Mouse (Mus musculus): ENCODE measurements around the gene Kpna1. TPM values are rescaled to one million over a fixed set of nuclear protein-coding genes. Genes with fewer than 3 reads are reported as not detected.

Gene Kpna1
- total and polyA plus RNA-seq, 3 experiments: 24.5 to 34.9 TPM; not detected in 1

- H3K27ac ChIP-seq (ENCODE audit: control insufficient read depth, low read depth, low read length): no peak overlapping the region
- no peak for DNase-seq (ENCODE audit: low read depth, low spot score)
- H3K27me3 ChIP-seq (ENCODE audit: control insufficient read depth in 1 of 2, insufficient read depth in 2 of 2, low read length in 2 of 2): no peaks in the 10 kb centered on the region
- no peak overlapping the region for H3K9ac ChIP-seq (ENCODE audit: control insufficient read depth, low read depth, low read length, poor library complexity, severe bottlenecking)
- H3K4me1 ChIP-seq (ENCODE audit: control insufficient read depth in 1 of 2, insufficient read depth in 2 of 2, low read length in 2 of 2): 0 out of 4 replicates have a peak, but pooled peaks cover 2% of the 10 kb centered on the region in 2 experiments
- H3K36me3 ChIP-seq (ENCODE audit: control insufficient read depth in 1 of 2, insufficient read depth in 2 of 2, low read length in 2 of 2): peaks cover 5 to 6% of the 10 kb centered on the region in 2 experiments
- no peak overlapping the region for H3K4me3 ChIP-seq (ENCODE audit: control insufficient read depth in 1 of 2, insufficient read depth in 1 of 2, low read depth in 2 of 2, low read length in 2 of 2)
- no peaks in the 10 kb centered on the region for H3K9me3 ChIP-seq (replicated peaks; ENCODE audit: insufficient read depth, low read length)
- H3K79me2 ChIP-seq (ENCODE audit: control insufficient read depth, insufficient read depth, low read length, poor library complexity): peaks cover 10% of the 10 kb centered on the region
- no peak for TF ChIP-seq NELFE (IDR thresholded peaks at IDR 0.05; ENCODE audit: low read depth, low read length)
- TF ChIP-seq TAL1 (IDR thresholded peaks at IDR 0.05; ENCODE audit: low read length): no peak
- no peak for TF ChIP-seq JUND (IDR thresholded peaks at IDR 0.05; ENCODE audit: low read depth, low read length)
- TF ChIP-seq GATA1 (IDR thresholded peaks at IDR 0.05; ENCODE audit: low read depth, low read length): no peak
- no peak for TF ChIP-seq GABPA (IDR thresholded peaks at IDR 0.05; ENCODE audit: low read depth, low read length)
- no peak for TF ChIP-seq KAT2A (conservative IDR thresholded peaks at IDR 0.05; ENCODE audit: low read depth, low read length)
Measured at GRCm38 (mm10) chr16:36043964-36044363, 65.4 kb downstream of the Kpna1 start.

GRCm38 (mm10) chr16:36047538-36047937, 69.0 kb downstream of the Kpna1 start:
- H3K9ac ChIP-seq (ENCODE audit: control insufficient read depth, low read depth, low read length, poor library complexity, severe bottlenecking): no peak overlapping the region
- H3K4me3 ChIP-seq (ENCODE audit: control insufficient read depth in 1 of 2, insufficient read depth in 1 of 2, low read depth in 2 of 2, low read length in 2 of 2): no peak overlapping the region
- TF ChIP-seq SMC3 (IDR thresholded peaks at IDR 0.05; ENCODE audit: low read depth, low read length) (0 out of 2 replicates have a peak, but pooled peaks have one; percentile 15), USF2 (IDR thresholded peaks at IDR 0.05; ENCODE audit: borderline replicate concordance in 1 of 2, insufficient read depth in 1 of 2, low read depth in 1 of 2, low read length in 2 of 2) (no peak), GATA1 (IDR thresholded peaks at IDR 0.05; ENCODE audit: low read depth, low read length) (no peak), CTCF (IDR thresholded peaks at IDR 0.05 in 2 of 3, conservative IDR thresholded peaks at IDR 0.05 in 1 of 3; ENCODE audit: control insufficient read depth in 1 of 3, insufficient read depth in 1 of 3, low read depth in 2 of 3, low read length in 3 of 3, poor library complexity in 1 of 3, severe bottlenecking in 1 of 3) (peak in 2 of 3 experiments; percentile 8 to 12; a peak in 1 of 6 replicates)
- H3K9me3 ChIP-seq (replicated peaks; ENCODE audit: insufficient read depth, low read length): no peaks in the 10 kb centered on the region
- H3K4me1 ChIP-seq (ENCODE audit: control insufficient read depth in 1 of 2, insufficient read depth in 2 of 2, low read length in 2 of 2): no peaks in the 10 kb centered on the region
- H3K27ac ChIP-seq (ENCODE audit: control insufficient read depth, low read depth, low read length): no peak overlapping the region
- no peak for DNase-seq (ENCODE audit: low read depth, low spot score)
- no peaks in the 10 kb centered on the region for H3K27me3 ChIP-seq (ENCODE audit: control insufficient read depth in 1 of 2, insufficient read depth in 2 of 2, low read length in 2 of 2)
- H3K36me3 ChIP-seq (ENCODE audit: control insufficient read depth in 1 of 2, insufficient read depth in 2 of 2, low read length in 2 of 2): peaks cover 0 to 7% of the 10 kb centered on the region in 2 experiments; a peak in 3 of 4 replicates
- H3K79me2 ChIP-seq (ENCODE audit: control insufficient read depth, insufficient read depth, low read length, poor library complexity): no peaks in the 10 kb centered on the region

GRCm38 (mm10) chr16:36051491-36051890, 72.9 kb downstream of the Kpna1 start:
- no peak overlapping the region for H3K9ac ChIP-seq (ENCODE audit: control insufficient read depth, low read depth, low read length, poor library complexity, severe bottlenecking)
- H3K4me1 ChIP-seq (ENCODE audit: control insufficient read depth in 1 of 2, insufficient read depth in 2 of 2, low read length in 2 of 2): no peaks in the 10 kb centered on the region
- no peak for TF ChIP-seq ETS1 (IDR thresholded peaks at IDR 0.05; ENCODE audit: low read depth, low read length)
- TF ChIP-seq CHD2 (IDR thresholded peaks at IDR 0.05; ENCODE audit: low read length): no peak
- no peaks in the 10 kb centered on the region for H3K79me2 ChIP-seq (ENCODE audit: control insufficient read depth, insufficient read depth, low read length, poor library complexity)
- H3K27ac ChIP-seq (ENCODE audit: control insufficient read depth, low read depth, low read length): no peak overlapping the region
- H3K9me3 ChIP-seq (replicated peaks; ENCODE audit: insufficient read depth, low read length): no peaks in the 10 kb centered on the region
- no peak for DNase-seq (ENCODE audit: low read depth, low spot score)
- no peak overlapping the region for H3K4me3 ChIP-seq (ENCODE audit: control insufficient read depth in 1 of 2, insufficient read depth in 1 of 2, low read depth in 2 of 2, low read length in 2 of 2)
- peaks cover 0 to 7% of the 10 kb centered on the region in 2 experiments; a peak in 2 of 4 replicates for H3K36me3 ChIP-seq (ENCODE audit: control insufficient read depth in 1 of 2, insufficient read depth in 2 of 2, low read length in 2 of 2)
- no peaks in the 10 kb centered on the region for H3K27me3 ChIP-seq (ENCODE audit: control insufficient read depth in 1 of 2, insufficient read depth in 2 of 2, low read length in 2 of 2)
